Mouse (Mus musculus) adrenal gland, adult 2 months (tissue): Measurements from ENCODE around the gene Alg2. TPM values are rescaled to one million over a fixed set of nuclear protein-coding genes. Genes with fewer than 3 reads are reported as not detected.

Source experiments
- DNase-seq: peaks from one replicate; pipeline ENCODE4 v3.0.0; 2021
- polyA plus RNA-seq: library from polyadenylated mRNA; depleted of rRNA; stranded (reverse); fragments of >200 nt; gene quantifications from 2 replicates; pipeline ENCODE4 v1.2.3, GENCODE M21; 2012
- total RNA-seq, 2 experiments: library from RNA; stranded (reverse); gene quantifications; 2 replicates each; pipeline ENCODE4 v1.2.3; 2021

Gene Alg2
- total and polyA plus RNA-seq, 3 experiments: 119 to 162 (median 125) TPM

DNA sequence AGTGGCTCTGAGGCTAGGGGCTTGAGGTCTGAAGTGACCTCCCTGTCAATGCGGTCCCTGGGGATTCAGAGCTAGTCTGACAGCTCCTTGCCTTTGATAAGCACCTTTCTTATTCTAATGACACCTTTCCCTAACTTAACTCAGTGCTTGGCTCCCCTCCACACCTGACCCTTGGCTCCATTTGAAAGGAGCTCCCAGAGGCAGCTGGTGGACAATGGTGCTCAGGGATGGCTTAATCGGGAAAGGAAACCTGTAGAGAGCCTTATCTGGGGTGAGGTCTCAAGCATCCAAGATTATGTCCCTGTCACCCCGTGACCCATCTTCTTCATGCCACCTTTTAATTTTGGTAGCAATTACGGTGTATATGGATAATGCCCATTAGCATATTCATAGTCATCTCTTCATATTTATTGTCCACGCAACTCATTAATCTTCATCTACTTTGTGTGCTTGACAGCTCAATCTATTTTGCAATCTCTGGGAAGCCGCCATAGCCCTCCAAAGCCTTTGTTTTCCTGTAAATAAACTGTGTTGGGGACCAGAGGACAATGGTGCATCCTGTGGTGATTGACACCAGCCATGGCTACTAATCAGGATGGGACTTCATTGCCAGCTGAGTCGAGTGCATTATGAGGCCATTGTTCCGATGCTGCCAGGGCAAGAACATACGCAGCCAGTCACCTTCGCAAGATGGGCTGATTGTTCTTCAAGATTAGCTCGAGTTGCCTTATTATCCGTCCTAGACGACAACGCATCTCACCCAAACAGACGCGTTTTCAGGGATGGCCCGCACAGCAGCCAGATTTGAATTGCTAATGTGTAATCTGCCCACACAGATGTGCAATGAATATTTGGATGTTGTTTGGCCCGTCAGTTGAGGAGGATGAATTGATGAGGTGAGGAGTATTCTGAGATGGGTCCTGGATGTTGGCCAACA is 24.3 kb downstream of the Alg2 start:
- DNase-seq: no peak

DNA sequence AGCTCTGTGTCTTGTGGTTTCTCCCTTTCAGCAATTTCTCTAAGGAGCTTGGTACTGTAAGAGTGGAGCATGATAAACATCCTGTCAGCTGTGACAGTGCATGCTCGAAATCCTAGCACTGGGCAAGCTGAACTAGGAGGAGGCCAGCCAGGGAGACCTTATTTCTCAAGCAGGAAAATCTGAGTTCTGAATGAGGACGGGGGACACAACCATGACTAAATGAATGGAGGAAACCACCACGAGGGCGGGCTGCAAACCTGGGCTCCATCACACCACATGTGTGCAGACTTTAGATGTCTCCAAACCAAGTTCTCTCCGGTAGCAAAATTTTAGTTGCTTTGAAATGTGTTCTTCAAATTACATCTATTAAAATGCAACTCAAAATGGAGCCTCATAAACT is 25.0 kb downstream of the Alg2 start:
- DNase-seq: no peak

DNA sequence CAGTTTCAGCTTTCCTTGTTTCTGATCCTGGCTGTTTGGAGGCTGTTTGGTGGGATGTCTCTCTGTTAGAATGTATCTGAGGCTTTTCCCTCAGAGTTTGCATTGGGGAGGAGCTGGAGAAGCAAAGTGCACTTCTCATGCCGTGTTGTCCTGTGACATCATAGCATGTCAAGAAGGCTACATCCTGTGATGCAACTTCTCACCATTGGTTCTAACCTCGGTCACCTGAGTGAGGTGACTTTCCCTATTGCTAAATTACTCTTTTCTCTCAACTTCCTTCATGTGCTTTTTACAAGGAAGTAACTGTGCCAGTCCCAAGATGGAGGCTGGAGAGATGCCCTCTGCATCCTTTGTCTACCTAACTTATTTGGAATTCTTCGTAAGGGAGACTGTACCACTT is 25.6 kb downstream of the Alg2 start:
- DNase-seq: no peak

DNA sequence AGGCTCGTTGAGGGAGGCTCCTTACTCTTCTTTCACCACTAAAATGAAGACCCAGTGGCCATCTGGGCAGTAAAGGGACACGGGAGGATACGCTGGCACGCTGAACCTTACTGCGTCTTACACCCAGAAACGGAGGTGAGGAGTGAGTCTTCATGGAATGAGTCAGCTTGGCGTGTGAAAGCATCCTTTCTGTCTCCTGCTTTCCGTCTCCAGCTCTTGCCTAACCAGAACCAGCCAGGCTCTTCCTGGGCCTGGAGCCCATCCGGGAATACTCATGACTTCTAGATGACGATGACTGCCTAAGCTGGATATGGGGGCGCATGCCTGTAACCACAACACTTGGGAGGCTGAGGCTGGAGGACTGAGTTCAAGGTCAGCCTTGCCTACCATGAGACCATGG is 33.2 kb downstream of the Alg2 start:
- peak; percentile 79 for DNase-seq

DNA sequence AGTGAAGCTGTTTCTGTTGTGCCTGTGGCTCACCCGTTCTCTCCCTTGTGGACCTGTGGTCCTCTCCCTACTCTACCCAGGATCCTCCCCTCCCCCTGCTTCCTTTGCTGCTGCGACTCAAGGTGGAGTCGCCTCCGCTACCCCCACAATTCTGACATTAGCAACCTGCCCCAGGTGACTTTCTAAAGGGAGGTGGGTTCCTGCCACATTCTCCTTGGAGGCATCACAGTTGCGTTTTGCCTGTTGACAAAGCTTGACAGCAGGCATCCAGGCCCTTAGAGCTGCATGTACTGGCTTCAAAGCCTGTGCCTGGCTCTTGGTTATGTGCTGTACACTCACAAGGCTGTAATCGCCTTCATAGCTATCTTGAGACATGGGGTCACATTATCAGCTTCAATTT is 35.2 kb downstream of the Alg2 start:
- no peak for DNase-seq

DNA sequence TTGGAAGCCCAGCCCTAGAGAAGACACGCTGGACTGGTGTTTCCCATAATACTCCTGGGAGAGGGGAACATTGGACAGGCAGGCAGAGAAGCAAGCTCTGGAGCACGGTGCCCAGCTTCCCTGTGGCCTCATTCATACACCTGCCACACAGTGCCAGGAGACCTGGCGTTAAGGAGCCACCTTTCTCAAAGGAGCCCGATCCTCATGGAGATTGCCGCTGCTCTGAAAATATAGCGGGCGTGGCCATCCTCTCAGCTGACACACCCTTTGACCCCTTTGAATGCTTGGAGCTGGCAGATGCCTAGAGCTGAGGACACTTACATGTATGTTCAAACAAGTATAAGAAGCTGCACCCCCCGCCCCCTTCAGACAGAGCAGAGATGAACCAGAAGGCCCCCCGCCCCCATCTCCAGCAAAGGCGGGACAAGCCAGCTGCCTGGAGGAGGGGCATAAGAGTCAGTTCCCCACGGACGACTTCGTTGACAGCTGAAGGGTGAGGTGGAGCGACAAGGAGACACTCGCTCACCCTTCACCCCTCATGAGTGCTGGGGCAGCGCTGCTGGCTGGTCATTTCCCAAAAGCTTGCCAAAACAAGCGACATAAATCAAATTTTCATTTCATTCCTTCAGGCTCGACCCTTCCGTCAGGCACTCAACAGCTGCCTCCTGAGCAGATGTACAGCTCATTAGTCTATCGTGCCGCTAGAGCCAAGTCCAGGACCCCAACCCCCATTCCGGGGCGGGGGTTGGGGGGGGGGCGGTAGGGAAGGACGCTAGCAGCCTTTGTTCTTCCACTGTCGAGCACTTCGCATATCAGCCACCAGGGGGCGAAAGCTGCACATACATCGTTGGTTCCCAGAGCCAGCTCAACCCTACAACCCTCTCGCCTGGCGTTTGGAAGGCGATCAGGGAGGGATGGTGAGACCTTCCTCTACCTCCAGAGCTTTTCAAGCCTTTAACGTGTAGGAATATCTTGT is 36.5 kb downstream of the Alg2 start:
- DNase-seq: peak; percentile 88

DNA sequence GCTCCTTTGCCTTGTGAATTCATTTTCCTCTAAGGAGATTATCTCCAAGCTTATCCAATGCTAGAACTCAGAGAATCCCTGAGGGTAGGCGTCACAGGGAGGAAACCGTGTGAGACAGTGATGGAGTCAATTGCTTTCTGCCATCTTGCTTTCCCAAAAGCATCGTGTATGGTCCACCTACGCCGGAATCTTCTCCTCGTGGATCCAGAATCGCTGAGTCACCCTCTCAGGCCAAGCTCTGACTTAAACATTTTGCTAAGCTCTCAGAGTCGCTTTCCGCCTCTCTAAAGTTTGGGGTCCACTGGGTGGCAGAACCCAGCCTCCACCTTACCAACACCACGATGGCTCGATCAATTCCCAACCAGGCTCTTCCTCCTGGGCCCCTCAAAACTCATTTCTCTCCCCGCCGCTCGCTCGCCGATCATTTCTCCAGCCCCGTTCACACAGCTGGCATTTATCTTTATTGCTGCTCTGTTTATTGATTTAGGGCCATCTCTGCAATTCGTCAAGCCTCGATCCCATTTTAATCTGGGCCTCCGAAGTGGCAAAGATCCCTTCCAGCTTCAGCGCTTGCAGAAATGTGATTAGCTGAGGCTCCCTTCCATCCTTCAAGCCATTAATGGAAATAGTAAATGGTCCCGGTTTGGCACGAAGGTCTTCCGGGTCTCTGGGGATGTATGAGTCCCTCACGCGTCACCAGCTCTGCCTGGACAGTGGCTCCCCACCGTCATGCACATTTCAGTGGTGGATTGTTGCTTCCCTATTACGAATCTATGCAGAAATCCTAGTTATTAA is 38.4 kb downstream of the Alg2 start:
- no peak for DNase-seq

DNA sequence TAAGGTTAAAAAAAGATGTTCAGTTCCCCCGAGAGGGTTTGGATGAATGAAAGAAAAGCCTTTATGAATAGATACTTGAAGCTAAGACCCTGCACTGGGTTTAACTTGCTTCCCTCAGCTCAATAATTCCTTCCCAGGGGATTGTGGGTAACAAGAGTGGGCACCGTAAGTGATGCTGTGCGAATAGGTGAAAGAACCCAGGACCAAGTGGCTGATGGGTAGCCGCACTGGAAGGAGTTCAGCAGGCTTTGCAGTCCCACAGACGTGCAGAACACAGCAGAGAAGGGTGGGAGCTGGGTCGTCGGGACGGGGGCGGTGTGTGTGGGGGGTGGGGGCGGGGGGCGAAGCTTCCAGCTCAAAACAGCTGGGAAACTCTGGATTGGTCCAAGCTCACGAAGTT is 39.0 kb downstream of the Alg2 start:
- DNase-seq: no peak

DNA sequence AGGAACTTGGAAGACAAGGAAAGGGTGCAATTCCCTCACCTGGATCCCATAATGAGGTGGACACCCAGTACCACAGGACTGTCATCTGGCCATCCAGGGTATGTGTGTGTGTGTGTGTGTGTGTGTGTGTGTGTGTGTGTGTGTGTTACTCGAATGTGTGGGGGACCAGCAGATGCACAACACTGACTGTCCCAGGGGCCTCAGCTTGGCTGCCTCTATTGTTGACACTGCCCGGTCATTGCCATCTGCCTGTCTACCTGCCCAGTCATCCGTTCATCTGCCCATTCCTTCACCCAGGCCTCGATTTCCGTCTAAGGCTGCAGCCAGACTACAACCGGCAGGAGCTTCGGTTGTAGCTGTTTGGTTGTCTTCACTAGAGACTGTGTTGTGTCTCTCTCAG is 41.4 kb downstream of the Alg2 start:
- no peak for DNase-seq

DNA sequence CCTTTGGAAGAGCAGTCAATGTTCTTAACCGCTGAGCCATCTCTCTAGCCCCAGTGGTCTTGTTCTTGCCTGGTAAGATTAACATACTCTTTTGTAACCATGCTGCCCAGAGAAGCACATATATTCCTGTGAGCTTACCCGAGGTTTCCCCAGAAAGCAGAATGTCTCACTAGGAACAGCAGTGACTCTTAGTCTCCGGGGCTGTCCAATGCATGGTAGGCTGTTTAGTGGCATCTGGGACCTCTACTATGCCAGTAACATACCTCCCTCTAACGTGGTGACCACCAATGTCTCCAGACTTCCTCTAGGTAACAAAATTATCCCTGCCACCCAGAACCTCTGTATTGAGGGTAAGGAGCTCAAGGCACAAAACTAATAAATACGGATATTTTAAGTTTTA is 43.1 kb downstream of the Alg2 start:
- DNase-seq: no peak

DNA sequence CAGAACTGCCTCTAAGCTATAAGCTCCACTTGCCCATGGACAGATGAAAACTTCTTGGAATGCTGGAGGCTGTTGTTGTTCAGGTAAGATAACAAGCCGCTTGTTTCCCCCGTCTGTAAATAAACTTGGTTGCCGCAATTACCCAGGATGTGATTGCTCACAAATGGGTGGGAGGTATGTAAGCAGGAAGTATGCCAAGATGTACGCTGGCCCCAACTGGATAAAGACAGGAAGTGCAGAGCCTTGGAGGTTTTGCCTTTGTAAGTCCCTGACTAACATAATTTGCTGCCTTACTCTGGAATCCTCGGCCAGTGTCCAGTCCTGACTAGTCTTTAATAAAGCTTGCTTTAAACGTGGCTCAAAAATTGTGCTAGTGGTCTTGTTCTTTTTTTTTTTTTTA is 43.6 kb downstream of the Alg2 start:
- no peak for DNase-seq

DNA sequence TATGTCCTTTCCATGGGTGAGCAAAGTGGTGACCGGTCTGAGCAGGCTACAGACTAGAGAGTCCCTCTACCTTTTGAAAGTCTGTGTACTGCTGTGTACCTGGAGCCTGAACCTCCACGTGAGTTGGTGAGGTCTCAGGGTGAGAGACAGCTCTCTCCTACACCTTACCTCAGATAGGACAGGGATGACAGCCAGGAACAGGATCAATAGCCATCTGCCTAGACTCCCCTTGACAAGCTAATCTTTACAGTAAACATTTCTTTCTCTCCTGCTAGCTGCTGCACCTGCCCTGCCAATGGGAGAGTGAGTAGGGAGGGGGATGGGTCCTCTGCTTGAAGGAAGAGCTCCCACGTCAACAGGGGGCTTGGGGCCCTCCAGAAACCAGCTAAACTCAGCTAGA is 46.5 kb downstream of the Alg2 start:
- no peak for DNase-seq

DNA sequence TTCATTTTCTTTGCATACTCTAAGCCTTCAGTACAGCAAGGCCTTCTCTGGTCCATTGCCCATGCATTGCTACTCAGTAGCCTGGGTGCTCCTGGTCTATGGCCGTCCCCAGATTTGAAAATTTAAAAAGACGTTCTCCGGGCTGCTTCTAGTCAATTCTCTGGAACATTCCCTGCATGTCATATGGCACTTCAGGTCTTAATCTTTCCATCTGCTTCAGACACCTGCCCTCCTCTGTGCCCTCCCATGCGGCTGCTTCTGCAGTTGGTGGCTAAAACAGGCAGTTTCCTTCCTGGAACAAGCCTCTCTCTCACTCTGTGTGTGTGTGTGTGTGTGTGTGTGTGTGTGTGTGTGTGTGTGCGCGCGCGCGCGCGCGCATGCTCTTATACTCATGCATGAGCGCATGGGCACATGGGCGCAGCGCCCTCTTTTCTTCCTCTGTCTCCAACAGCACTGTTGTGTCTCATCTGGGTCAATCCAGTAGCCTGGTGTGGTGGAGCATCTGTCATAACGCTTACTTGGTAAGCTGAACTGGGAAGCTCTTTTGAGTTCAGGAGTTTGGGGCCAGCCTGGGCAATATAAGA is 48.8 kb downstream of the Alg2 start:
- no peak for DNase-seq

DNA sequence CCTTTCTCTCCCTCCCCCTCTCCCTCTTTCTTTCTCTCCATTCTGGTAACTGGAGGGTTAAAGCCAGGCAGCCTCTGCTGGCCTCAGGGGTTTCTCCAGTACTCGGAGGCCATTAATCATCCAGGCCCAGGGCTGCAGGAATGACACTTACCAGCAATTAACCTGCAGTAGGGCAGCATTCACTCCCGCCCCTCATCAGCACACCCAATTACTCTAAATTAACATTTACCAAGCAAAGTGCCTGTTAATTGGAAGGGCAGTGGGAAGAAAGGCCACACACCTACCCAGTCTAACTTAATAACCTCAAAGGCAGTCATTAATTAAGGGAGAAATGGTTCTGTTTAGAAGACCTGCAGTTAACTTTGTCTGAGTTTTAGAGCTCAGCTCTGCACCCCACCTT is 49.8 kb downstream of the Alg2 start:
- no peak for DNase-seq

DNA sequence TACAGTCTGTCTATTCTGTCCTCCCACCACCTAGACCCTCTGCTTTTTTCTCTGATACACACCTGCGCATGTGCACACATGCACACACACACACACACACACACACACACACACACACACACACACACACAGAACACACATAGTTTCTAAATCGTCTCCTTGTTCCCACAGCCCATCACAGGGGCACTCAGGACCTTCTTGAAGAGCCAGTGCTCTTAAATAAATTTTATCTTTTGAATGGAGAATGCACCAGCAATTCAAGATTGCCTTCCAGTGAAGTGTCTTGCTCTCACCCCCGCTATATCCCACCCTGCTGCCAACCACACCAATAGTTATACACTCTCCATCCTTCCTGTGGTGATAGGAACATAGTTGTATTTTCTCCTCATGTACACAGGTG is 51.2 kb downstream of the Alg2 start:
- no peak for DNase-seq

DNA sequence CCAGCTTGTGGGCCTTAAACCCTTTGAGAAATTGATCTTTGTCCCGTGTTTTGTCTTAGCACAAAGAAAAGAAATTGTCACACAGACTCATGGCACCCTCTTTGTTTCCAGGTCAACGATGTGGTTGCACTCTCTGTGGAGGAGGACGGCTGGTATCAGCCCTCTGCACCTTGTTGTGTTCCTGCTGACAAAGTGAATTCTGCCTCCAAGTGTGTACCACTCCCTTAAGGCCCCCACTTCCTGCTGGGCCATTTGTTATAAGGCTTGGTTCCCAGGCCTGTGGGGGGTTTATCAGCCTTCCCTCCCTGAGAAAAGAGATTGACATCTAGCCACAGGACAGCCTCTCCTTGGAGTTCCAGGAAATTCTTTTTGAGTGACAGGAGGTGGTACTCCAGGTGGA is 51.9 kb downstream of the Alg2 start:
- no peak for DNase-seq

DNA sequence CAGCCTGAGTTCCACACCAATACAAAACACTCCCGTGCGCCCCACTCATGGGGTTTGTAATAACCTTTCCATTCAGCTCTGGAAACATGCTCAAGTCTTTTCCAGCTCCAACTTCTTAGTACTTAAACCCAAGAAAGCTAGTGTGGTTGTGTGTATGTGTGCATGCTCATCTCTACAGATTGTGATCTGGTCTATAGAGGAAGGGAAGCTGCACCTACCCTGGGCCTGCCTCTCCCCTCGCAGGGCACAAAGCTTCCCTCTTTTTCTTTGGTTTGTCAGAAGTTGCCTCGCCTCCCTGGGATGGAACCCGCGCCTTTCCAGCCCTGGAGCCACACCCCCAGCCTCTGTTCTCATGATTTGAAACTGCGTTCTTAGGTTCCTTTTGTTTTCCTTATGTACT is 53.9 kb downstream of the Alg2 start:
- DNase-seq: no peak

DNA sequence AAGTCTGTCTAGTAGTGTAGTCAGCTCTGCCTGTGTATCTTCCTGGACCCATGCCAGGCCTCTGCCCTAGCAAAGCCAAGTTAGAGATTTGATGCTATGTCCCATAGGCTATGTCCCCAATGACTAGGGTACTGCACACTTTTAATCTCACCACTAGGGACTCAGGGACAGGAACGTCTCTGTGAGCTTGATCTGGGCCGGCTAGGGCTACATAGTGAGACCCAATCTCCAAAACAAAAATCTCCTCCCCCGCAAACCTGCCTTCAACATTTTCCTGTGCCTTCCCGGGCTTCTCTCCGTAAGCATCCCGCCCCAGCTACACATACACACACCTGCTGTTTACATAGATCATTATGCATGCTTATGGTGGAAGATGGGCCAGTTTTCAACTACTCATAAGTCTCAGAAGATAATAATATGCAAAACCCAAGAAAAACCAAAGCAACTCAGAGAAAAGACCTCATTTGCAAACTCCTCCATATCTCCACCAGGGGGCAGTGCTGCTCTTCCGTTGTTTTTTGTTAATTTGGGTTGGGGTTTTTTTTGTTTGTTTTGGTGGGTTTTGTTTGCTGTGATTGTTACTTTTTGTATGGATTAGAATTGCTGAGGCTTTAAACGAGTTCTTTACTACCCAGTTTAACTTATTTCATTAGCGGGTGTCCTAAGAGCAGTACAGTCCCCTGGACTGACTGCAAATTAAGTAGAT is 54.7 kb downstream of the Alg2 start:
- no peak for DNase-seq

DNA sequence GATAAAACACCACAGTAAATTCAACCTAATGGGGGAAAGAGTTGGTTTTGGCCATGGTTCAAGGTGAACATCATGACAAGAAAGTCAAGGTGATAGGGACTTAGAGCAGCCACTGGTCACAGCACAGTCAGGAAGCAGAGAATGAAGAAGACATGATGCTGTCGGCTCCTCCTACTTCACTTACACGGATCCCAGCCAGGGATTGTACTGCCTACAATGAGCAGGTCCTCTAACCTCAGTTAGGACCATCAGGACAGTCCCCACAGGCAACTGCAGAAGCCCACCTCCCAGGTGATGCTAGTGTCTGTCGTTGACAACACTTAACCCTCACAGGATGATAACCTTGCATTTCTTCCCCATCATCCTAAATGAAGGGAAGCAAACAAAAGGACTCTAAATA is 56.3 kb downstream of the Alg2 start:
- DNase-seq: peak; percentile 30
